8 mouse cellular contexts compared by ENCODE assay signal in the genomic region with DNA sequence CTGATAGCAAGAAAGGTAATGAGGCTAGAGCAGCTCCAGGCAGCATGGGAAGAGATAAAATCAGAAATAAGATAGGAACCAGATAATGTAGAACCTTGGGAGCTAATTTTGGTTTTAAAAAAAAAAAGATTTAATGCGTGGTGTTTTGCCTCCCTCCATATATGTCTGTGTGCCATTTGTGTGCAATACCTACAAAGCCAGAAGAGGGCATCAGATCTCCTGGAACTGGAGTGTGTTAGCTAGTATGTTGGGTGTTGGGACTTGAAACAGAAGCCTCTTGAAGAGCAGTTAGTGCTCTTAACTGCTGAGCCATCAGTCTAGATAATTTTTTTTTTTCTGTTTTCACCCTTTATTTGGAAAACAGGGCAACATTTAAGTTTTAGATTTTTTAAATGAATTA. TPM values are rescaled to one million over a fixed set of nuclear protein-coding genes. Genes with fewer than 3 reads are reported as not detected.
DNase-seq lines count a peak whose midpoint lies in the region; ATAC-seq and TF ChIP-seq lines count a peak whose summit lies in the region.

No protein-coding gene starts in this region.

- H3K27me3 ChIP-seq in embryonic facial prominence, embryonic 14.5 days (replicated peaks; ENCODE audit: control insufficient read depth, insufficient read depth, low read length): no peaks in the 10 kb centered on the region
- no peaks in the 10 kb centered on the region for H3K27me3 ChIP-seq in thymus, adult 2 months (ENCODE audit: control insufficient read depth, insufficient read depth, low read length)

- no peak for TF ChIP-seq POLR2A in thymus, adult 2 months (IDR thresholded peaks at IDR 0.05; ENCODE audit: control insufficient read depth, extremely low read depth, insufficient read depth, low read length, poor library complexity)

- no peaks in the 10 kb centered on the region for H3K36me3 ChIP-seq in embryonic facial prominence, embryonic 14.5 days (ENCODE audit: control insufficient read depth, insufficient read depth, low read length)
- H3K36me3 ChIP-seq in thymus, adult 2 months (ENCODE audit: control insufficient read depth, insufficient read depth, low read length): no peaks in the 10 kb centered on the region

- no peak overlapping the region for H3K4me3 ChIP-seq in embryonic facial prominence, embryonic 14.5 days (ENCODE audit: low read depth, low read length)
- no peak overlapping the region for H3K4me3 ChIP-seq in thymus, adult 2 months (ENCODE audit: control insufficient read depth, insufficient read depth, low read length)

- TF ChIP-seq CTCF in thymus, adult 2 months (IDR thresholded peaks at IDR 0.05; ENCODE audit: borderline replicate concordance, control insufficient read depth, extremely low read depth, insufficient read depth, low read length, poor library complexity): no peak

- H3K9me3 ChIP-seq in embryonic facial prominence, embryonic 14.5 days (ENCODE audit: control insufficient read depth, low read length): no peaks in the 10 kb centered on the region

- WGBS in embryonic facial prominence, embryonic 14.5 days: 32% methylated on average over 1 of the region's 1 CpGs
- WGBS in thymus, adult 2 months: 3% methylated on average over 1 of the region's 1 CpGs

- H3K9ac ChIP-seq in embryonic facial prominence, embryonic 14.5 days (ENCODE audit: low read depth, low read length): no peak overlapping the region

- no peak for ATAC-seq in embryonic facial prominence, embryonic 14.5 days (ENCODE audit: low read depth)

- H3K4me2 ChIP-seq in embryonic facial prominence, embryonic 14.5 days (ENCODE audit: low read depth, low read length): no peak overlapping the region

- H3K27ac ChIP-seq in embryonic facial prominence, embryonic 14.5 days (replicated peaks; ENCODE audit: low read depth, low read length): no peak overlapping the region
- no peak overlapping the region for H3K27ac ChIP-seq in thymus, adult 2 months (ENCODE audit: control insufficient read depth, insufficient read depth, low read length)

- DNase-seq in adrenal gland, adult 2 months: peak; percentile 62
- DNase-seq in adrenal gland, postnatal 25 days: no peak
- DNase-seq in testis, postnatal 10 days (ENCODE audit: low spot score): peak; percentile 63
- DNase-seq in testis, postnatal 14 days (ENCODE audit: low spot score): no peak
- DNase-seq in embryonic facial prominence, embryonic 14.5 days (ENCODE audit: low spot score): peak; percentile 70
- peak; percentile 79 for DNase-seq in layer of hippocampus, adult 11-12 months (ENCODE audit: low spot score)
- DNase-seq in lung, postnatal 25 days (ENCODE audit: low spot score): peak; percentile 84
- DNase-seq in thymus, adult 2 months: peak; percentile 79

- 0 out of 2 replicates have a peak, but pooled peaks cover 5% of the 10 kb centered on the region for H3K4me1 ChIP-seq in embryonic facial prominence, embryonic 14.5 days (ENCODE audit: control insufficient read depth, insufficient read depth, low read length)
- peaks cover 4% of the 10 kb centered on the region; the same call in 1 of the 2 replicates for H3K4me1 ChIP-seq in thymus, adult 2 months (replicated peaks; ENCODE audit: control insufficient read depth, insufficient read depth, low read length)

RNA-seq across cellular contexts. Expression of a gene that starts 4.3 kb away (rescaled TPM):
- 100 to 1,000 TPM; 110 to 120 TPM for total RNA-seq in adrenal gland, adult 2 months (2021)
- polyA plus RNA-seq in adrenal gland, adult 2 months (2012; rRNA removed): 61.1 and 64.8 TPM in 2 replicates
- total RNA-seq in adrenal gland, postnatal 25 days (2021): 130 and 169 TPM in 2 replicates
- 102 and 119 TPM in 2 replicates for polyA plus RNA-seq in embryonic facial prominence, embryonic 14.5 days (2014; fragmentation: Nextera tagmentation; extraction: Ambion mirVana)
- polyA plus RNA-seq in thymus, adult 2 months (2012; rRNA removed): 79.7 and 81.0 TPM in 2 replicates

RNA-seq across cellular contexts. Expression of a gene that starts 17.0 kb away (rescaled TPM):
- total RNA-seq in adrenal gland, adult 2 months (2021): 100 to 1,000 TPM; 112 to 114 TPM
- polyA plus RNA-seq in adrenal gland, adult 2 months (2012; rRNA removed): 104 and 114 TPM in 2 replicates
- 106 and 158 TPM in 2 replicates for total RNA-seq in adrenal gland, postnatal 25 days (2021)
- polyA plus RNA-seq in embryonic facial prominence, embryonic 14.5 days (2014; fragmentation: Nextera tagmentation; extraction: Ambion mirVana): 130 and 148 TPM in 2 replicates
- 68.5 and 76.9 TPM in 2 replicates for polyA plus RNA-seq in thymus, adult 2 months (2012; rRNA removed)

Comparison
In these comparisons a context has a peak if more than half of its experiments do, and no peak if none do; other contexts are left out.
1. DNase-seq: peak in adrenal gland, adult 2 months (single experiment), testis, postnatal 10 days (single experiment), embryonic facial prominence, embryonic 14.5 days (single experiment), layer of hippocampus, adult 11-12 months (single experiment), lung, postnatal 25 days (single experiment) and thymus, adult 2 months (single experiment); none in adrenal gland, postnatal 25 days (single experiment) and testis, postnatal 14 days (single experiment).